Mouse (Mus musculus): ENCODE data around the gene Smarca5. TPM values are rescaled to one million over a fixed set of nuclear protein-coding genes. Genes with fewer than 3 reads are reported as not detected.
A peak's percentile ranks its signal among the peaks of the same experiment; 100 is the strongest.

Gene Smarca5
- polyA plus RNA-seq, 1 experiment from 2014 or later, result 34.2 TPM

DNA sequence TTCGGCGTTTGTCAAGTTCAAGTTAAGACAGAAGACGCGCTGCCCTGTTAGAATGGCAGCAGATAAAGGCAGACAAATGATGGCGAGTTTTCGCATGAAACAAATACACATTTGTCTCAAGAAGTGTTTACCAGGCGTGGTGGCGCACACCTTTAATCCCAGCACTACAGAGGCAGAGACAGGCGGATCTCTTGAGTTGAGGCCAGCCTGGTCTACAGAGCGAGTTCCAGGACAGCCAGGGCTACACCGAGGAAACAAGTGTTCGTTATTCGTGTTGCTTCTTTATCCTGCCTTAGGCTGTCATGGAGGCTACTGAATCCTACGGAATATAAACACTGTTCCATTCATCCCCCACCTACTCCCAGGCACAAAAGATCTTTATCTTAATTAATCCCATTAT is 635 bp upstream of the Smarca5 start:
- WGBS, result 11% methylated on average over 14 of the region's 14 CpGs
- ATAC-seq (replicated peaks; ENCODE audit: insufficient number of reproducible peaks, insufficient read depth, low FRiP score, low read depth), result 0 out of 2 replicates have a peak, but pooled peaks have one; percentile 18
- Histone ChIP-seq H3K4me1 (replicated peaks) (peaks cover 10% of the 10 kb centered on the region), H3K27ac (peak overlapping the region; percentile 99), H3K36me3 (peaks cover 7% of the 10 kb centered on the region), H3K9me3 (replicated peaks) (no peaks in the 10 kb centered on the region), H3K4me2 (peak overlapping the region; percentile 74), H3K27me3 (no peaks in the 10 kb centered on the region), H3K4me3 (peak overlapping the region; percentile 97), H3K9ac (peak overlapping the region; percentile 69)

DNA sequence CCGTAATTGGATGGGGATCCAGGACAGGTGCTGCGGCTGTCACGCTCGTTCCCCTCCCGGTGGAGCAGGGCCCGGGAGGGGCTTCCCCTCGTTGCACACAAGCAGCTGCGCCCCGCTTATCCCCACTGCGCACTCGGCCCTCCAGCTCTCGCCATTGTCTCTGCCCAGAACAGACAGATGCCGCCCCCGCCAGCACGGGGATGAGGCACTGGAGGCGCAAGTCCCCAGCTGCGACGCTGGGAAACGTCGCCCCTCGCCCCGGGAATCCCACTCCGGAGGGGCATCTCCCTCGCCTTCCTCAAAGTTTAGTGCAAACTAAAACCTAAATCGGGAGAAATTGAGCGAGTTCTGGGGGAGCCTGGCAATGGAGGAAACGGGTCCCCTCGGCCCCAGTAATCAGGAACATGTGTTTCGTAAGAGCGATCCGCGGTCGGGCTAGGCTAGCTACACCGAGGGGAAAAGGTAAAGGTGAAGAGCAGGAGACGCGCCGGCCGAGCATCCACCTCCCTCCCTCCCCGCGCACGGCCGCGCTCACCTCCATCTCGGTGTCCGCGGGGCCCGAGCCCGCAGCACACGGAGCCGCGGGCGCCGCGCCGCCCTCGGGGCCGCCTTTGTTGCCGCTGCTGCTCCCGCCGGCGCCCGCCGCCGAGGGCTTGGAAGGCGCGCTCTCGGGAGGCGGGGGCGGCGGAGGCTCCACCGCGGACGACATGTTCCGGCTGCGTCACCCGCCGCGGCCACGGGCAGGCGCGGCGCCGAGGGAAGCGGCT is 726 bp downstream of the Smarca5 start:
- peak; percentile 42 for ATAC-seq (replicated peaks; ENCODE audit: insufficient number of reproducible peaks, insufficient read depth, low FRiP score, low read depth)
- Histone ChIP-seq H3K9ac (peak overlapping the region; percentile 95), H3K36me3 (peaks cover 16% of the 10 kb centered on the region), H3K4me1 (replicated peaks) (peaks cover 10% of the 10 kb centered on the region), H3K4me2 (peak overlapping the region; percentile 92), H3K4me3 (peak overlapping the region; percentile 97), H3K27ac (peak overlapping the region; percentile 99), H3K9me3 (replicated peaks) (no peaks in the 10 kb centered on the region), H3K27me3 (no peaks in the 10 kb centered on the region)
- WGBS, result under 1% methylated on average over 79 of the region's 84 CpGs

DNA sequence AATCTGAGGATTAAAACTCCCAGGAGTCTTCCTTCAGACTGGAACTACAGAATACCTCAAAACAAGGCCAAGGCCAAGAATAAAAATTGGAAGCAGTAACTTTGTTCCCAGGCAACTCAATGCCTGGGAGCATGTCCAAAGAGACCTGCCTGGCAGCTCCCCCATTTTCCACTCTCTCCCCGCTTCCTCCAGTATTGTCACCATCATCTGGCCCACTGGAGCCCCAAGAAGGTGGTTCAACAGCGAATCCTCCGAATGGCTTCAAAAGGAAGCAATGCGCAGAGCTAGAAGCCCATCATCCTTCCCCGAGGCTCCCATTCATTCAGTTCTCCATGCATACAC is 1.3 kb downstream of the Smarca5 start:
- H3K27ac ChIP-seq, result peak overlapping the region; percentile 99
- no peak for ATAC-seq (replicated peaks; ENCODE audit: insufficient number of reproducible peaks, insufficient read depth, low FRiP score, low read depth)
- peak overlapping the region; percentile 95 for H3K9ac ChIP-seq
- no peaks in the 10 kb centered on the region for H3K9me3 ChIP-seq (replicated peaks)
- H3K4me1 ChIP-seq (replicated peaks), result peaks cover 10% of the 10 kb centered on the region
- H3K4me2 ChIP-seq, result peak overlapping the region; percentile 92
- peak overlapping the region; percentile 97 for H3K4me3 ChIP-seq
- peaks cover 19% of the 10 kb centered on the region for H3K36me3 ChIP-seq
- WGBS, result 0% methylated on average over 5 of the region's 5 CpGs
- H3K27me3 ChIP-seq, result no peaks in the 10 kb centered on the region

DNA sequence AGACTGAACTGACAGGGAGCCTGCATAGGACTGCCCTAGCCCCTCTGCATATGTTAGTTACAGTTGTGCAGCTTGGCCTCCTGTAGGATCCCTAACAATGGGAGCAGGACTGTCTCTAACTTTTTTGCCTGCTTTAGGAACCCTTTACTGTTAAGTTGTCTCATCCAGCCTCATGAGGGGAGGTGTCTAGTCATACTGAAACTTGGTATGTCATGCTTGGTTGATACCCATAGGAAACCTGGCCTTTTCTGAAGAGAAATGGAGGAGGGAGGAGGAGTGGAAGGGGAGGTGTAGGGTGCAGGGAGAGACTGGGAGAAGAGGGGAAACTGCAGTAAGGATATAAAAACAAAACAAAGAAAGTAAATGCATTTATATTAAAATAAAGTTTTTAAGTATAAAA is 7.0 kb downstream of the Smarca5 start:
- ATAC-seq (replicated peaks; ENCODE audit: insufficient number of reproducible peaks, insufficient read depth, low FRiP score, low read depth), result no peak
- no peaks in the 10 kb centered on the region for H3K27me3 ChIP-seq
- H3K27ac ChIP-seq, result no peak overlapping the region
- no peak overlapping the region for H3K9ac ChIP-seq
- no peaks in the 10 kb centered on the region for H3K4me1 ChIP-seq (replicated peaks)
- peaks cover 58% of the 10 kb centered on the region for H3K36me3 ChIP-seq
- H3K4me3 ChIP-seq, result no peak overlapping the region
- H3K9me3 ChIP-seq (replicated peaks), result no peaks in the 10 kb centered on the region
- H3K4me2 ChIP-seq, result no peak overlapping the region

DNA sequence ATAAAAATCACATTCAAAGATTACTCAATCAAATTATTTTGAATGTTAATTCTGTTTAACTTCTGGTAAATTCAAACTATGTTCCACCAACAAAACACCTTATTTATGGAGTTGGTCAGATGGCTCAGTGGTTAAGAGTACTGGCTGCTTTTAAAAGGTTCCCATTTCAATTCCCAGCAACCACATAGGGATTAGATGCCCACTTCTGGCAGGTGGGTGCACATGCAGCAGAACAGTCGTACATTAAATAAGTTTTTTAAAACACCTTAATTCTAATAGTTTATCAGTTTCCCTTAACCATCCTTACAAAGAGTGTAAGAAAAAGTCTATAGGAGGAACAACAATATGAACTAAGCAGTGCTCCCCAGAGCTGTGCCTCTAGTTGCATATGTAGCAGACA is 24.8 kb downstream of the Smarca5 start:
- H3K4me1 ChIP-seq (replicated peaks), result no peaks in the 10 kb centered on the region
- no peak overlapping the region for H3K27ac ChIP-seq
- no peak overlapping the region for H3K4me2 ChIP-seq
- no peak overlapping the region for H3K9ac ChIP-seq
- peaks cover 55% of the 10 kb centered on the region for H3K36me3 ChIP-seq
- ATAC-seq (replicated peaks; ENCODE audit: insufficient number of reproducible peaks, insufficient read depth, low FRiP score, low read depth), result no peak
- WGBS, result 90% methylated on average over 1 of the region's 1 CpGs
- H3K9me3 ChIP-seq (replicated peaks), result no peaks in the 10 kb centered on the region
- no peak overlapping the region for H3K4me3 ChIP-seq
- no peaks in the 10 kb centered on the region for H3K27me3 ChIP-seq

DNA sequence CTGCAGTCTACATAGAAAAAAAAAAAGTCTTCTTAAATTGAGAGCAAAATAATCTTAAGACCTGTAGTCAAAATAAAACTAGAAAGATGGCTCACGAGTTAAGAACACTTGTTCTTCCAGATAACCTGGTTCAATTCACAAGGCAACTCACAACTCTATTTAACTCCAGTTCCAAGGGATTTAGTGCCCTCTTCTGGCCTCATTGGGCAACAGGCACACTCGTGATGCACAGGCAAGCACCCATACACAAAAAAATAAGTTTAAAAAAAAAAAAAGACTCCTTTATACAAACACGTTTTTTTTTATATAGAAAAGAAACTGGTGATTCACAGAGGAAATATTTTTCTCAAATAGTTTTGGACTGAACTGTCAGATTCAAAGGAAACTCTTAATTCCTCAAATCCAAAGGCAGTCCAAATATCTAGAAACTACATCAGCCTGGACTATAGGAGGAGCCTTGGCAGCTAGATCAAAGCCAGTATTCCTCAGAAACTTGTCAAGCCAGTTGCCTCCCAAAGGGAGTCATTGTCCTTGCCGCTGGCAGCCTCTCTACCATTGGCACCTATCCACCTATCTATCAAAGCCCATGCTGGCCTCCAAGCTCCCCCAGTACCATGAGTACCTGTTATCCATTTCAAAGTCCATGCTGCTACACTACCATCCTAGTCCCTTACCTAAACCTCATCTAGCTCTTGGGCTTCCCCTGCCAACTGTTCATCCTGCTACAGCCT is 28.5 kb downstream of the Smarca5 start:
- no peaks in the 10 kb centered on the region for H3K4me1 ChIP-seq (replicated peaks)
- no peaks in the 10 kb centered on the region for H3K27me3 ChIP-seq
- H3K9ac ChIP-seq, result no peak overlapping the region
- WGBS, result 86% methylated on average over 4 of the region's 4 CpGs
- H3K27ac ChIP-seq, result no peak overlapping the region
- peaks cover 59% of the 10 kb centered on the region for H3K36me3 ChIP-seq
- H3K4me2 ChIP-seq, result no peak overlapping the region
- no peaks in the 10 kb centered on the region for H3K9me3 ChIP-seq (replicated peaks)
- no peak for ATAC-seq (replicated peaks; ENCODE audit: insufficient number of reproducible peaks, insufficient read depth, low FRiP score, low read depth)
- no peak overlapping the region for H3K4me3 ChIP-seq

DNA sequence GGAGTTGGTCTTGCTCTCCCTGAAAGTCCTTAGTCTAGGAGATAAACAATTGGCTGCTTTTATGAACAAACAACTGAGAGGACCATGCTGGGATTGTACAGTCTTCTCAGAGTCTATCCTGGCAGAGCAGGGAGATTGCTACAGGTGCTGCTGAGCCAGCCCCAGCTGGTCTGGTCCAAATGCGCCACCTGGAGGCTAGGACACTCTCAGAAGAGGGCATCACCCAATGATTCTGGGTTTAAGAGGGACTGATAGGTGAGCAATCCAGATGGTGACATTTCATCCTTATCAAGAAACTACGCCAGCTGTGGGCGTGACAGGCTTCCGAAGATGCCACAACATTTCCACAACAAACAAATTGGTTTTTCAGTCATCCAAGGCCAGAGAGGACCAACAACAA is 51.2 kb downstream of the Smarca5 start:
- Histone ChIP-seq H3K27ac (no peak overlapping the region), H3K9me3 (replicated peaks) (no peaks in the 10 kb centered on the region), H3K4me3 (no peak overlapping the region), H3K36me3 (no peaks in the 10 kb centered on the region), H3K27me3 (no peaks in the 10 kb centered on the region), H3K9ac (no peak overlapping the region), H3K4me1 (replicated peaks) (no peaks in the 10 kb centered on the region), H3K4me2 (no peak overlapping the region)
- 21% methylated on average over 4 of the region's 4 CpGs for WGBS
- ATAC-seq (replicated peaks; ENCODE audit: insufficient number of reproducible peaks, insufficient read depth, low FRiP score, low read depth), result no peak

DNA sequence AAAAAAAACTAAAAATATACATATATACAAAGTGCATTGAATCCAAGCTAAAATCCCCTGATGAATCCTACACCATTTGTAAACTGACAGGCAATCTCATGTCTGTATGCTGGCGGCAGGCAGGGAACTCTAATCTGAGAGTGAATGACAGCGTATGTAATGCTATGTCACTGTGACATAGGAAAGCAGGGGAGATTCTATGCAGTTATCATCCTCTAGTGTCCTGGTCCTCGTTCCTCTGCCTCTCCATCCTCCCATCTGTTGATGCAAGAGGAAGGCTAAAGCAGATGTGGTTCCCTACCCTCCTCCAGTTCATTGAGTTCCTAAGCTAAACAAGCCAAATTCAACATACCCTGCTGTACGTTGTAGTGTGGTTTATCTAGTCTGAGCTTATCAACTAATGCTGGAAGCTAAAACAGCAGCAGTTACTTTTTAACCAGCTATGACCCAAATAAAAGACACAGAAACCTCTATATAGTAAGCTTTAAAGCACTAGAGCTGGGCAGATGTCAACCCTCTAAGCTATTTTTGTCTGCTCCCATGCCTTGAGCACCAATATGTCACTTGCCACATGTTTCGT is 55.5 kb downstream of the Smarca5 start:
- H3K9me3 ChIP-seq (replicated peaks), result no peaks in the 10 kb centered on the region
- no peaks in the 10 kb centered on the region for H3K4me1 ChIP-seq (replicated peaks)
- 34% methylated on average over 5 of the region's 5 CpGs for WGBS
- H3K27me3 ChIP-seq, result no peaks in the 10 kb centered on the region
- no peak overlapping the region for H3K4me3 ChIP-seq
- H3K27ac ChIP-seq, result no peak overlapping the region
- H3K9ac ChIP-seq, result no peak overlapping the region
- no peaks in the 10 kb centered on the region for H3K36me3 ChIP-seq
- no peak for ATAC-seq (replicated peaks; ENCODE audit: insufficient number of reproducible peaks, insufficient read depth, low FRiP score, low read depth)
- no peak overlapping the region for H3K4me2 ChIP-seq

DNA sequence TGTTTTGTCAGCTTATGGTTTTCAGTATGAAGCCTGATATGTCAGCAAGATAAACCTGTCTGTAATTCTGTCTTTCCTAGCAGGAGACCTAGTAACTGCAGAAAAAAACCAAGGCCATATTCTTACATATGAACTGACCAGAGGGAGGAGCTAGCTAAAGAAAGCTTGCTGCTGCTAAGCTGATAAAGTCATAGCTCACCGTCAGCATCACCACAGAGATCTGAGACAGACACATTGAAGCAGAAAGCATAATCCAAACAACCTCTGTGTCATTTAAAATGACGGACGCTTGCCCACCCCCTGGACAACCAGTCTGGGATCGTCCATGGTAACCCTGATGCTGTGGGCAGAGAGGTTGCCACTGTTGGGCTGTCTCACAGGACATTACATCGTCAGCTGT is 56.7 kb downstream of the Smarca5 start:
- Histone ChIP-seq H3K9me3 (replicated peaks) (no peaks in the 10 kb centered on the region), H3K4me3 (no peak overlapping the region), H3K4me2 (no peak overlapping the region), H3K27ac (no peak overlapping the region), H3K9ac (no peak overlapping the region), H3K4me1 (replicated peaks) (no peaks in the 10 kb centered on the region), H3K36me3 (no peaks in the 10 kb centered on the region), H3K27me3 (no peaks in the 10 kb centered on the region)
- WGBS, result 71% methylated on average over 5 of the region's 5 CpGs
- no peak for ATAC-seq (replicated peaks; ENCODE audit: insufficient number of reproducible peaks, insufficient read depth, low FRiP score, low read depth)

DNA sequence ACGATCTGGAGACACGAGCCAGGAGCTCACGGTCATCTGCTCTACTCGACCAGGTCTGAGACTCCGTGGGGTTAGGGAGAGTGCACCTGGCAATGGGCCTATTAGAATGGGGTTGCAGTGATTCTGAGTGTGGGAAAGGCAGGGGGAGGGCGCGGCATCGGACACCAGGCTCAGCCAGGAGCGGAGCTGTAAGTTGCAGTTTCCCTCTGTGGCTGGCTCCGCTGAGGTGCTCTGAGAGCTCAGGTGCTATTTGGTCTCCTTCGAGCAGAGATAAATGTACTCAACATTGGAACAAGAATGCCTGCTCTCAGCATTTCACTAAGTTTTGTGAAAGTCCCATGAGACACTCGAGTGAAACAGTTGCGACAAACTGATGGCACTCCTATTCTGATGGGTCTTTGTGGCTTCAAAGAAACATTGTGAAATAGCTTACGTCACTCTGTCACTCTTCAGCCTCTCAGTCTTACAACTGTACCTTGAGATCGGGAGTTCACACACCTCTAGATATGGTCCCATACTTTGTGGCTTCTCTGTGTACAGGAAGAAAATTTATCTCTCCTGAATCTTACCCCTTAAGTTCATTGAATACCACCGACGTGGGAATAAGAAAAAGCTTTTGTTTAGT is 69.9 kb downstream of the Smarca5 start:
- Histone ChIP-seq H3K36me3 (no peaks in the 10 kb centered on the region), H3K9ac (no peak overlapping the region), H3K27me3 (no peaks in the 10 kb centered on the region), H3K9me3 (replicated peaks) (no peaks in the 10 kb centered on the region), H3K4me3 (no peak overlapping the region), H3K27ac (no peak overlapping the region), H3K4me1 (replicated peaks) (no peaks in the 10 kb centered on the region; the same call in 1 of the 2 replicates), H3K4me2 (no peak overlapping the region)
- 54% methylated on average over 17 of the region's 17 CpGs for WGBS
- no peak for ATAC-seq (replicated peaks; ENCODE audit: insufficient number of reproducible peaks, insufficient read depth, low FRiP score, low read depth)

DNA sequence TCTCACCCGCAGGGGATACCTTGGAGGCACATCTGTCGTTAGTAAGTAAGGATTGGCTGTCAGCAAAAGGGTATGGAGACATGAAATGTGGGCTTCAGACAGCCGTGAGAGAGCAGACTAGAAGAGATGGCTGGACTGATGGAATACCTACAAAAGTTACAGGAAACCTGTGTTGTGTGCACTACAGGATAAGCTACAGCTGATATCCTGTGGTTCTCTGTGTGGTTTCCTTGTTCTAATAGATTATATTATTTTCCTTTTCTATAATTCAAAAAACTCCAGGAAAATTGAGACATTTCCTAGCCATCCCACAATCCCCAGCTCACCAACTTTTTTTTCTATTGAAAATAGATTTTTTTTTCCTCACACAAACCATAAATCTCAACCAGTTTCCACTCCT is 75.8 kb downstream of the Smarca5 start:
- no peak overlapping the region for H3K9ac ChIP-seq
- ATAC-seq (replicated peaks; ENCODE audit: insufficient number of reproducible peaks, insufficient read depth, low FRiP score, low read depth), result no peak
- no peaks in the 10 kb centered on the region for H3K36me3 ChIP-seq
- H3K4me2 ChIP-seq, result no peak overlapping the region
- H3K9me3 ChIP-seq (replicated peaks), result no peaks in the 10 kb centered on the region
- H3K27me3 ChIP-seq, result no peaks in the 10 kb centered on the region
- H3K27ac ChIP-seq, result no peak overlapping the region
- 59% methylated on average over 3 of the region's 3 CpGs for WGBS
- 0 out of 2 replicates have a peak, but pooled peaks cover 3% of the 10 kb centered on the region for H3K4me1 ChIP-seq (replicated peaks)
- no peak overlapping the region for H3K4me3 ChIP-seq
